Mouse (Mus musculus) limb, embryonic 14.5 days (tissue): ENCODE measurements around the gene Lrig1. TPM values are rescaled to one million over a fixed set of nuclear protein-coding genes. Genes with fewer than 3 reads are reported as not detected.

Experiments used
- ATAC-seq: fragments of 200-750 bp; cut with Nextera tagmentation; 2 replicates; pipeline ENCODE4 v1.8.0; 2017; ENCODE audit warnings: low read depth, moderate number of reproducible peaks, moderate TSS enrichment; ENCODE audit not compliant: low FRiP score
- DNase-seq: peaks from one replicate; pipeline ENCODE4 v3.0.0-alpha.2; 2015; ENCODE audit warnings: low spot score
- H3K27ac ChIP-seq: fragments of 300-500 bp; sonication (generic); replicated peaks from 2 replicates; pipeline ENCODE4 v1.5.1; 2014; ENCODE audit warnings: low read depth, mild to moderate bottlenecking, low read length, moderate library complexity, mixed read lengths
- H3K27me3 ChIP-seq: fragments of 300-500 bp; sonication (generic); 2 replicates; pipeline ENCODE4 v1.6.1; 2014; ENCODE audit warnings: low read length, mixed read lengths; ENCODE audit not compliant: control insufficient read depth, insufficient read depth
- H3K36me3 ChIP-seq: fragments of 300-500 bp; sonication (generic); 2 replicates; pipeline ENCODE4 v1.6.1; 2014; ENCODE audit warnings: mild to moderate bottlenecking, low read length, moderate library complexity, mixed read lengths; ENCODE audit not compliant: control insufficient read depth, insufficient read depth
- H3K4me1 ChIP-seq: fragments of 300-500 bp; sonication (generic); 2 replicates; pipeline ENCODE4 v1.6.1; 2014; ENCODE audit warnings: antibody characterized with exemption, low read length, mixed read lengths; ENCODE audit not compliant: control insufficient read depth, insufficient read depth
- H3K4me2 ChIP-seq: fragments of 300-500 bp; sonication (generic); replicated peaks from 2 replicates; pipeline ENCODE4 v1.6.1; 2014; ENCODE audit warnings: low read depth, mild to moderate bottlenecking, low read length, moderate library complexity; ENCODE audit not compliant: severe bottlenecking
- H3K4me3 ChIP-seq: fragments of 300-500 bp; sonication (generic); replicated peaks from 2 replicates; pipeline ENCODE4 v1.5.1; 2014; ENCODE audit warnings: low read length
- H3K9ac ChIP-seq: fragments of 300-500 bp; sonication (generic); 2 replicates; pipeline ENCODE4 v1.6.1; 2014; ENCODE audit warnings: mild to moderate bottlenecking, low read depth, low read length, moderate library complexity; ENCODE audit not compliant: severe bottlenecking
- H3K9me3 ChIP-seq: fragments of 300-500 bp; sonication (generic); 2 replicates; pipeline ENCODE4 v1.6.1; 2016; ENCODE audit warnings: low read length; ENCODE audit not compliant: control insufficient read depth
- POLR2A ChIP-seq: fragments of 200-500 bp; IDR thresholded peaks from 2 replicates; pipeline ENCODE4 v1.8.0; 2012; ENCODE audit warnings: inconsistent platforms, mild to moderate bottlenecking, moderate library complexity, borderline replicate concordance; ENCODE audit not compliant: insufficient read depth, insufficient read length; ENCODE audit errors: extremely low read depth
- WGBS: fragments of 180-500 bp; shearing (Covaris S2); extraction: QIAGEN DNeasy Blood & Tissue Kit; methylation state at CpG from one replicate; pipeline ENCODE4 v1.1.7; 2014; 5-methylcytosine and 5-hydroxymethylcytosine counted together
- polyA plus RNA-seq, 2 experiments: library from polyadenylated mRNA; depleted of rRNA in 1 of 2; stranded (reverse) in 1 of 2; unstranded in 1 of 2; fragments of >200 nt; fragmentation: Nextera tagmentation in 1 of 2; extraction: Ambion mirVana in 1 of 2; gene quantifications; 2 replicates each; pipeline versions ENCODE4 v1.2.1 to v1.2.3; 2012 to 2014

The Lrig1 gene
- polyA plus RNA-seq, 2 experiments = 35.1 to 49.4 TPM

DNA sequence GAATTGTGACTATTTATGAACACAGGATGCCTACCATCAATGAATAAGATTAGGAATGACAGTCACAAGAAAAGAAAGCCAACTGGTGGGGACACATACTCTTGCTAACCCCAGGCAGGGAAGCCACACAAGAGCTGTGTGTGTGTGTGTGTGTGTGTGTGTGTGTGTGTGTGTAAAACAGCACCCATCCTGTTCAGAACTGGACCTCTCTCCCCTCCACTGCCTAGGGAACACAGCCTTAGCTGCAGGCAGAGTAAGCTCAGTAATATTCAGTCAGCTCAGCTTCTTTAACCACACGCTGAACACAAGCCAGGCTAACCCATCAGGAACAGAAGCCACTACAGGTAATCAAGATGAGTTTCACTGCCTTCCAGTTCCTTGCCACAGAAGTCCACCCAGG lies 34.3 kb downstream of the Lrig1 start:
- Histone ChIP-seq H3K27ac (no peak overlapping the region), H3K9me3 (no peaks in the 10 kb centered on the region), H3K9ac (no peak overlapping the region), H3K4me2 (no peak overlapping the region), H3K27me3 (no peaks in the 10 kb centered on the region), H3K36me3 (peaks cover 16% of the 10 kb centered on the region; the same call in 1 of the 2 replicates), H3K4me1 (peaks cover 40% of the 10 kb centered on the region), H3K4me3 (no peak overlapping the region)
- DNase-seq (no peak), ATAC-seq (no peak)
- no peak for TF ChIP-seq POLR2A
- 67% methylated on average over 1 of the region's 1 CpGs for WGBS

DNA sequence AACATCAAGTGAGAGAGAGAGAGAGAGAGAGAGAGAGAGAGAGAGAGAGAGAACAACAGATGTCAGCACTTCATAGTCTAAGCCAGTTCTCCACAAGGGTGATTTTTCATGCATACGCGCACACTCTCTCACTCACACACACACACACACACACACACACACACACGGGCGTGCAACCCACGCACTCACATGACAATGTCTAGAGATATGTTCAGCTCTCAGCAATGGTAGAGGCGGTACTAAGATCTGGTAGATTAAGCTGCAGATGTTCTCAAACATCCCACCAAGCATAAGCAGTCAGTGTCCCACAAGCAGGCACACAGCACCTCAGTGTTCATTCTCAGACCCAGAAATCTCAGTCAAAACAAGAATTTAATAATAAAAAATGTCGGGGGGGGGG lies 34.7 kb downstream of the Lrig1 start:
- Histone ChIP-seq H3K4me2 (no peak overlapping the region), H3K9me3 (no peaks in the 10 kb centered on the region), H3K4me3 (no peak overlapping the region), H3K27ac (no peak overlapping the region), H3K27me3 (no peaks in the 10 kb centered on the region), H3K36me3 (peaks cover 16% of the 10 kb centered on the region; the same call in 1 of the 2 replicates), H3K4me1 (peaks cover 39% of the 10 kb centered on the region), H3K9ac (no peak overlapping the region)
- 81% methylated on average over 7 of the region's 7 CpGs for WGBS
- no peak for DNase-seq
- no peak for TF ChIP-seq POLR2A
- ATAC-seq = no peak

DNA sequence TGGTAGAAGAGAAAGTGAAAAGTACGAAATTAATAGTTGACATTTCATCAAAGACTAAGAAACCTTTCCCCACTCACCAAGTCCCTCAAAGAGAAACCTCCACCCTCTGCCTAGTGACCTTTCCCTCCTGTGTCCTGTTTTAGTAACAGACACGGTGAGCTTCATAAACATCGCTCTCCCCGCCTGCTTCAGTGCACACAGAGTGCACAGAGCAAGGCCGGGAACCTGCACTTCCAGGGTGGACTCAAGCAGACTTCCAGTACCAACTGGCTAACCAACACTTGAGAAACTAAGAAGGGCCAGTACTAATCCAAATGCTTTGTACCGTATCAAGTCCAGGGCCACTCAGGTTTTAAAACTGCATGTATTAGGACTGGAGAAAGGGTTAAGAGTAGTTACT lies 36.0 kb downstream of the Lrig1 start:
- 77% methylated on average over 6 of the region's 6 CpGs for WGBS

DNA sequence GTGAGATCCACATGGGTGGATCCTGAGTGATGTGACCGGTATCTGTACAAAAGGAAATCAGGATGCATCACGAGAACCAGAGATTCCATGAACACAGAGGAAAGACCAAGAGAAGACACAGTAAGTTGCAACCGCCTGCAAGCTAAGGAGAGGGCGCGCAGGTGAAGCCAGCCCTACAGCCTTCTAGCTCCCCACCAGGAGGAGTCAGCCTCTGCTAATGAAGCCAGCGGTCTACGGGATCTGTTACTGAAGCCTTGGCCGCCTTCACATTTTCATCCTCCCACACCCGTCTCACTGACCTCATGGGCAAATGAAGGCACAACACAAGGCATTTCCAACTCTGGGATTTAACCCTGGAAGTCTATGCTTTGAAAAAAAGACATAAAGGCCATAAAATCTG lies 38.0 kb downstream of the Lrig1 start:
- no peak for TF ChIP-seq POLR2A
- H3K4me1 ChIP-seq = peaks cover 32% of the 10 kb centered on the region
- DNase-seq = no peak
- no peak for ATAC-seq
- H3K36me3 ChIP-seq = peaks cover 25% of the 10 kb centered on the region; the same call in 1 of the 2 replicates
- H3K4me3 ChIP-seq = no peak overlapping the region
- no peak overlapping the region for H3K4me2 ChIP-seq
- no peak overlapping the region for H3K9ac ChIP-seq
- H3K27ac ChIP-seq = no peak overlapping the region
- 87% methylated on average over 9 of the region's 9 CpGs for WGBS
- no peaks in the 10 kb centered on the region for H3K27me3 ChIP-seq
- H3K9me3 ChIP-seq = no peaks in the 10 kb centered on the region

More for the DNA sequence above, 36.0 kb downstream of the Lrig1 start:
- Histone ChIP-seq H3K4me1 (peaks cover 34% of the 10 kb centered on the region), H3K27ac (no peak overlapping the region), H3K36me3 (peaks cover 20% of the 10 kb centered on the region; the same call in 1 of the 2 replicates), H3K4me3 (no peak overlapping the region), H3K9ac (no peak overlapping the region), H3K27me3 (no peaks in the 10 kb centered on the region), H3K4me2 (no peak overlapping the region), H3K9me3 (no peaks in the 10 kb centered on the region)
- no peak for DNase-seq
- TF ChIP-seq POLR2A = no peak
- no peak for ATAC-seq

DNA sequence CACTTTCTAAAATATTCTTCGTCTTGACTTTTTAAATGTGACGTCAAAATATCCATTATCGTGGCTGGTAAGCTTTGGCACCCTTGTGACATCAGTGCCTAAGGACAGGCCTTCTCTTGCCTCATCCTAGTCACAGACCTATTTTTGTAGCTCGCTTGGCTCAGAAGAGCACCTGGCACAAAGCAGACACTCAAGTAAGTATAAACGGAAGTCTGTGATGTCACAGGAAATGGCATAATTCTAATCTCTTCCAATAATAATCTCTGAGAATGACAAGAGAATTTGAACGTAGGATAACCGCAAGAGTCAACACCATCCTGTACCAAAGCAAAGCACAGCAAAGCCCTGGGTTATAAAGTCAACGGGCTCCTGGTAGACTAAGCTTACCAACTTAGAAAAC lies 38.6 kb downstream of the Lrig1 start:
- H3K4me3 ChIP-seq = no peak overlapping the region
- no peak for TF ChIP-seq POLR2A
- peaks cover 26% of the 10 kb centered on the region for H3K4me1 ChIP-seq
- H3K9ac ChIP-seq = no peak overlapping the region
- WGBS = 90% methylated on average over 8 of the region's 8 CpGs
- DNase-seq (no peak), ATAC-seq (no peak)
- H3K27me3 ChIP-seq = no peaks in the 10 kb centered on the region
- no peaks in the 10 kb centered on the region for H3K9me3 ChIP-seq
- no peak overlapping the region for H3K4me2 ChIP-seq
- H3K36me3 ChIP-seq = peaks cover 25% of the 10 kb centered on the region; the same call in 1 of the 2 replicates
- no peak overlapping the region for H3K27ac ChIP-seq

DNA sequence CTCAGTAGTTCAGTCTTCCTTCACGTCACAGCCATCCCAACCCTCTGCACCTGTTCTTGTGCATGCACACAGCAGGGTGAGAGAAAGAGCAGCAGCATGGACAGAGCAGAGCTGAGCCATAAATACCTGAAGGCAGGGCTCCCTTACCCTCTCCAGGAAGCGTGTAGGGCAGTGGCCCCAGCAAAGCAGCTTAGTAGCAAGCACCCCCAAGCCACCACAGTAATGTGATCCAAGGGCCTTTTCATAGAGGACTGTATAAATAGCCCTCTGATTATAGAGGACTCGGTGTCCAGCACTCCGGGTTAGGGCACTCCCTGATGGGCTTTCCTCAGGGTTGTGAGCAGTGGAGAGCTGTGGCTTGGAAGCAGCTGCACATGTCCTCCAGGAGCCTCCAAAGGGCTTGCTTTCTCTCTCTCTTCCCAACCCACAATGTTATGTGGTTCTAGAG lies 40.0 kb downstream of the Lrig1 start:
- DNase-seq (no peak), ATAC-seq (peak; percentile 56)
- 51% methylated on average over 4 of the region's 4 CpGs for WGBS

More for the DNA sequence above, 40.0 kb downstream of the Lrig1 start:
- Histone ChIP-seq H3K4me2 (no peak overlapping the region), H3K27me3 (no peaks in the 10 kb centered on the region), H3K4me3 (no peak overlapping the region), H3K9me3 (no peaks in the 10 kb centered on the region), H3K4me1 (peaks cover 18% of the 10 kb centered on the region), H3K27ac (no peak overlapping the region), H3K9ac (no peak overlapping the region), H3K36me3 (peaks cover 27% of the 10 kb centered on the region; the same call in 1 of the 2 replicates)
- TF ChIP-seq POLR2A = no peak
